Mouse (Mus musculus): ENCODE results near the gene Agmat. TPM values are rescaled to one million over a fixed set of nuclear protein-coding genes. Genes with fewer than 3 reads are reported as not detected.

Agmat gene
- polyA plus RNA-seq, 1 experiment from 2014 or later = not detected

- Histone ChIP-seq H3K27ac (no peak overlapping the region), H3K4me3 (replicated peaks) (no peak overlapping the region), H3K9me3 (no peaks in the 10 kb centered on the region), H3K27me3 (no peaks in the 10 kb centered on the region), H3K9ac (replicated peaks) (no peak overlapping the region), H3K36me3 (peaks cover 58% of the 10 kb centered on the region), H3K4me1 (replicated peaks) (peaks cover 11% of the 10 kb centered on the region), H3K4me2 (replicated peaks) (no peak overlapping the region)
- WGBS = 87% methylated on average over 6 of the region's 6 CpGs
- ATAC-seq = no peak
Observed at GRCm38 (mm10) chr4:141787046-141787445, 40.6 kb downstream of the Agmat start.

- peaks cover 54% of the 10 kb centered on the region for H3K36me3 ChIP-seq
- H3K27me3 ChIP-seq = no peaks in the 10 kb centered on the region
- 95% methylated on average over 7 of the region's 7 CpGs for WGBS
- no peak overlapping the region for H3K9ac ChIP-seq (replicated peaks)
- H3K9me3 ChIP-seq = no peaks in the 10 kb centered on the region
- H3K4me2 ChIP-seq (replicated peaks) = no peak overlapping the region
- H3K4me1 ChIP-seq (replicated peaks) = peaks cover 11% of the 10 kb centered on the region
- H3K27ac ChIP-seq = no peak overlapping the region
- no peak overlapping the region for H3K4me3 ChIP-seq (replicated peaks)
- no peak for ATAC-seq
Observed at GRCm38 (mm10) chr4:141787462-141787861, 41.0 kb downstream of the Agmat start.

GRCm38 (mm10) chr4:141789564-141790218, 43.2 kb downstream of the Agmat start:
- Histone ChIP-seq H3K36me3 (peaks cover 32% of the 10 kb centered on the region), H3K27ac (peak overlapping the region; percentile 81; the same call in 1 of the 2 replicates)

GRCm38 (mm10) chr4:141790524-141790990, 44.1 kb downstream of the Agmat start, which contains the start of gene Dnajc16:
TSS of gene Dnajc16 (minus strand) at chr4:141790931.
- H3K4me3 ChIP-seq (replicated peaks) = peak within 1 kb of the TSS; percentile 89
- peak within 1 kb of the TSS; percentile 84 for H3K4me2 ChIP-seq (replicated peaks)
- peaks cover 30% of the 10 kb centered on the region for H3K4me1 ChIP-seq (replicated peaks)

More at GRCm38 (mm10) chr4:141789564-141790218, 43.2 kb downstream of the Agmat start:
- H3K9me3 ChIP-seq = no peaks in the 10 kb centered on the region
- H3K27me3 ChIP-seq = no peaks in the 10 kb centered on the region
- H3K4me3 ChIP-seq (replicated peaks) = peak overlapping the region; percentile 89
- peak overlapping the region; percentile 95 for H3K9ac ChIP-seq (replicated peaks)
- ATAC-seq = no peak
- WGBS = 50% methylated on average over 3 of the region's 3 CpGs
- peaks cover 21% of the 10 kb centered on the region for H3K4me1 ChIP-seq (replicated peaks)
- peak overlapping the region; percentile 84 for H3K4me2 ChIP-seq (replicated peaks)

GRCm38 (mm10) chr4:141791486-141791885, 45.0 kb downstream of the Agmat start:
- H3K4me3 ChIP-seq (replicated peaks) = no peak overlapping the region
- H3K27me3 ChIP-seq = no peaks in the 10 kb centered on the region
- WGBS = 93% methylated on average over 7 of the region's 7 CpGs
- no peak overlapping the region for H3K4me2 ChIP-seq (replicated peaks)
- peaks cover 37% of the 10 kb centered on the region for H3K4me1 ChIP-seq (replicated peaks)
- H3K36me3 ChIP-seq = peaks cover 17% of the 10 kb centered on the region
- H3K9me3 ChIP-seq = no peaks in the 10 kb centered on the region
- no peak for ATAC-seq
- H3K27ac ChIP-seq = 0 out of 2 replicates have a peak overlapping the region, but pooled peaks have one; percentile 55
- H3K9ac ChIP-seq (replicated peaks) = no peak overlapping the region

More at GRCm38 (mm10) chr4:141790524-141790990, 44.1 kb downstream of the Agmat start, which contains the start of gene Dnajc16:
- H3K27me3 ChIP-seq = no peaks in the 10 kb centered on the region
- peak within 1 kb of the TSS; percentile 81 for H3K27ac ChIP-seq
- peak; percentile 94 for ATAC-seq
- H3K36me3 ChIP-seq = peaks cover 24% of the 10 kb centered on the region
- under 1% methylated on average over 42 of the region's 42 CpGs for WGBS
- peak within 1 kb of the TSS; percentile 95 for H3K9ac ChIP-seq (replicated peaks)
- H3K9me3 ChIP-seq = no peaks in the 10 kb centered on the region

- H3K27me3 ChIP-seq = no peaks in the 10 kb centered on the region
- 85% methylated on average over 8 of the region's 8 CpGs for WGBS
- H3K4me2 ChIP-seq (replicated peaks) = no peak overlapping the region
- peaks cover 39% of the 10 kb centered on the region for H3K4me1 ChIP-seq (replicated peaks)
- peaks cover 15% of the 10 kb centered on the region for H3K36me3 ChIP-seq
- H3K27ac ChIP-seq = no peak overlapping the region
- H3K4me3 ChIP-seq (replicated peaks) = no peak overlapping the region
- H3K9me3 ChIP-seq = no peaks in the 10 kb centered on the region
- no peak for ATAC-seq
- H3K9ac ChIP-seq (replicated peaks) = no peak overlapping the region
Observed at GRCm38 (mm10) chr4:141791951-141792350, 45.5 kb downstream of the Agmat start.

GRCm38 (mm10) chr4:141792554-141793281, 46.2 kb downstream of the Agmat start:
- H3K4me1 ChIP-seq (replicated peaks) = peaks cover 39% of the 10 kb centered on the region
- H3K9ac ChIP-seq (replicated peaks) = peak overlapping the region; percentile 79; the same call in 1 of the 2 replicates
- H3K27ac ChIP-seq = peak overlapping the region; percentile 93
- H3K4me3 ChIP-seq (replicated peaks) = peak overlapping the region; percentile 76
- no peaks in the 10 kb centered on the region for H3K27me3 ChIP-seq
- H3K9me3 ChIP-seq = no peaks in the 10 kb centered on the region
- no peak for ATAC-seq
- 11% methylated on average over 10 of the region's 10 CpGs for WGBS
- peaks cover 15% of the 10 kb centered on the region for H3K36me3 ChIP-seq
- peak overlapping the region; percentile 66 for H3K4me2 ChIP-seq (replicated peaks)

GRCm38 (mm10) chr4:141793282-141794151, 47.0 kb downstream of the Agmat start, which contains the start of gene Casp9:
TSS of gene Casp9 (plus strand) at chr4:141793612.
- Histone ChIP-seq H3K27me3 (no peaks in the 10 kb centered on the region), H3K4me2 (replicated peaks) (peak within 1 kb of the TSS; percentile 66), H3K4me3 (replicated peaks) (peak within 1 kb of the TSS; percentile 76), H3K27ac (peak within 1 kb of the TSS; percentile 93), H3K4me1 (replicated peaks) (peaks cover 39% of the 10 kb centered on the region), H3K36me3 (peaks cover 19% of the 10 kb centered on the region), H3K9ac (replicated peaks) (peak within 1 kb of the TSS; percentile 79), H3K9me3 (no peaks in the 10 kb centered on the region)
- WGBS = under 1% methylated on average over 70 of the region's 80 CpGs
- peak; percentile 69 for ATAC-seq

- 16% methylated on average over 5 of the region's 5 CpGs for WGBS
Observed at GRCm38 (mm10) chr4:141794152-141794535, 47.7 kb downstream of the Agmat start.

GRCm38 (mm10) chr4:141796356-141796755, 49.9 kb downstream of the Agmat start:
- ATAC-seq = no peak
- Histone ChIP-seq H3K4me2 (replicated peaks) (no peak overlapping the region), H3K4me3 (replicated peaks) (no peak overlapping the region), H3K4me1 (replicated peaks) (peaks cover 28% of the 10 kb centered on the region), H3K27ac (no peak overlapping the region), H3K9ac (replicated peaks) (no peak overlapping the region), H3K36me3 (peaks cover 19% of the 10 kb centered on the region), H3K9me3 (no peaks in the 10 kb centered on the region), H3K27me3 (no peaks in the 10 kb centered on the region)
- 90% methylated on average over 7 of the region's 7 CpGs for WGBS

More at GRCm38 (mm10) chr4:141794152-141794535, 47.7 kb downstream of the Agmat start:
- Histone ChIP-seq H3K36me3 (peaks cover 19% of the 10 kb centered on the region), H3K4me3 (replicated peaks) (peak overlapping the region; percentile 76), H3K9me3 (no peaks in the 10 kb centered on the region), H3K9ac (replicated peaks) (peak overlapping the region; percentile 79), H3K4me2 (replicated peaks) (peak overlapping the region; percentile 66), H3K27ac (peak overlapping the region; percentile 93), H3K4me1 (replicated peaks) (peaks cover 39% of the 10 kb centered on the region), H3K27me3 (no peaks in the 10 kb centered on the region)
- no peak for ATAC-seq

GRCm38 (mm10) chr4:141796954-141797353, 50.5 kb downstream of the Agmat start:
- Histone ChIP-seq H3K4me3 (replicated peaks) (no peak overlapping the region), H3K9ac (replicated peaks) (no peak overlapping the region), H3K4me1 (replicated peaks) (peaks cover 28% of the 10 kb centered on the region), H3K9me3 (no peaks in the 10 kb centered on the region), H3K27ac (no peak overlapping the region), H3K4me2 (replicated peaks) (no peak overlapping the region), H3K27me3 (no peaks in the 10 kb centered on the region), H3K36me3 (peaks cover 19% of the 10 kb centered on the region)
- no peak for ATAC-seq
- 87% methylated on average over 4 of the region's 4 CpGs for WGBS

Measured in midbrain, embryonic 13.5 days (tissue).